Mouse (Mus musculus): ENCODE measurements at regions not wholly inside any gene's neighbourhood (a gene's known extent, or its start where the extent isn't known, plus 50 kb on each side); places are given as distances from the start of the nearest gene placed in this dataset.
"Not testable (repeated sequence)": the region's sequence is repeated elsewhere in the genome, so short reads cannot be mapped to it uniquely, and the experiment has no call there.

GRCm38 (mm10) chr16:65312947-65313346 is 207.3 kb upstream of the Htr1f start:
- intact Hi-C loops (cut with DNase I), result no loop called here
- no peak for DNase-seq (ENCODE audit: low spot score in 2 of 2)

- intact Hi-C loops (cut with DNase I), result no loop called here
- DNase-seq (ENCODE audit: low spot score in 2 of 2), result no peak
These were observed 205.3 kb upstream of the Pou1f1 start for GRCm38 (mm10) chr16:65315052-65315451.

- no peak for DNase-seq (ENCODE audit: low spot score in 2 of 2)
- intact Hi-C loops (cut with DNase I), result no loop called here
These were observed 187.9 kb upstream of the Pou1f1 start for GRCm38 (mm10) chr16:65332412-65332811.

GRCm38 (mm10) chr16:65339225-65339624 is 181.1 kb upstream of the Pou1f1 start:
- peak in 1 of 2 experiments; percentile 5 for DNase-seq (ENCODE audit: low spot score in 2 of 2)
- intact Hi-C loops (cut with DNase I), result no loop called here

GRCm38 (mm10) chr16:65359881-65360280 is 160.4 kb upstream of the Pou1f1 start:
- no peak for DNase-seq (ENCODE audit: low spot score in 2 of 2)
- intact Hi-C loops (cut with DNase I), result no loop called here

GRCm38 (mm10) chr16:65369271-65369670 is 151.0 kb upstream of the Pou1f1 start:
- intact Hi-C loops (cut with DNase I), result no loop called here
- no peak for DNase-seq (ENCODE audit: low spot score in 2 of 2)

- intact Hi-C loops (cut with DNase I), result loop anchor here (5.0 kb wide), 1 partner anchor 101 kb away; no protein-coding TSS in a partner anchor
- no peak for DNase-seq (ENCODE audit: low spot score in 2 of 2)
These were observed 149.4 kb upstream of the Pou1f1 start for GRCm38 (mm10) chr16:65370939-65371338.

- intact Hi-C loops (cut with DNase I), result no loop called here
- no peak for DNase-seq (ENCODE audit: low spot score in 2 of 2)
These were observed 143.8 kb upstream of the Pou1f1 start for GRCm38 (mm10) chr16:65376553-65376952.

- intact Hi-C loops (cut with DNase I), result no loop called here
- no peak for DNase-seq (ENCODE audit: low spot score in 2 of 2)
These were observed 142.0 kb upstream of the Pou1f1 start for GRCm38 (mm10) chr16:65378276-65378675.

GRCm38 (mm10) chr16:65379939-65380338 is 140.4 kb upstream of the Pou1f1 start:
- intact Hi-C loops (cut with DNase I), result no loop called here
- peak in 1 of 2 experiments; percentile 8 for DNase-seq (ENCODE audit: low spot score in 2 of 2)

GRCm38 (mm10) chr16:65403926-65404648 is 116.2 kb upstream of the Pou1f1 start:
- DNase-seq (ENCODE audit: low spot score in 2 of 2), result no peak
- intact Hi-C loops (cut with DNase I), result no loop called here

- no peak for DNase-seq (ENCODE audit: low spot score in 2 of 2)
These were observed 115.5 kb upstream of the Pou1f1 start for GRCm38 (mm10) chr16:65404816-65405215.

GRCm38 (mm10) chr16:65405824-65406556 is 114.3 kb upstream of the Pou1f1 start:
- DNase-seq (ENCODE audit: low spot score in 2 of 2), result no peak
- intact Hi-C loops (cut with DNase I), result no loop called here

More at GRCm38 (mm10) chr16:65404816-65405215, 115.5 kb upstream of the Pou1f1 start:
- intact Hi-C loops (cut with DNase I), result no loop called here

- DNase-seq (ENCODE audit: low spot score in 2 of 2); intact Hi-C loops (cut with DNase I): not testable (repeated sequence)
These were observed 88.3 kb upstream of the Pou1f1 start for GRCm38 (mm10) chr16:65432046-65432445.

GRCm38 (mm10) chr16:65436076-65436475 is 84.2 kb upstream of the Pou1f1 start:
- DNase-seq (ENCODE audit: low spot score in 2 of 2), result no peak
- intact Hi-C loops (cut with DNase I), result no loop called here

- intact Hi-C loops (cut with DNase I), result no loop called here
- DNase-seq (ENCODE audit: low spot score in 2 of 2), result no peak
These were observed 78.4 kb upstream of the Pou1f1 start for GRCm38 (mm10) chr16:65441954-65442353.

- intact Hi-C loops (cut with DNase I), result no loop called here
- no peak for DNase-seq (ENCODE audit: low spot score in 2 of 2)
These were observed 71.5 kb upstream of the Pou1f1 start for GRCm38 (mm10) chr16:65448810-65449209.

- intact Hi-C loops (cut with DNase I), result no loop called here
- no peak for DNase-seq (ENCODE audit: low spot score in 2 of 2)
These were observed 69.6 kb upstream of the Pou1f1 start for GRCm38 (mm10) chr16:65450706-65451105.

GRCm38 (mm10) chr16:65451885-65452284 is 68.4 kb upstream of the Pou1f1 start:
- intact Hi-C loops (cut with DNase I), result no loop called here

GRCm38 (mm10) chr16:65456948-65457347 is 63.4 kb upstream of the Pou1f1 start:
- DNase-seq (ENCODE audit: low spot score in 2 of 2); intact Hi-C loops (cut with DNase I): not testable (repeated sequence)

More at GRCm38 (mm10) chr16:65451885-65452284, 68.4 kb upstream of the Pou1f1 start:
- no peak for DNase-seq (ENCODE audit: low spot score in 2 of 2)

- intact Hi-C loops (cut with DNase I), result no loop called here
- DNase-seq (ENCODE audit: low spot score in 2 of 2), result no peak
These were observed 62.1 kb upstream of the Pou1f1 start for GRCm38 (mm10) chr16:65458234-65458633.
